7 mouse cellular contexts compared by ENCODE assay signal in the genomic region with DNA sequence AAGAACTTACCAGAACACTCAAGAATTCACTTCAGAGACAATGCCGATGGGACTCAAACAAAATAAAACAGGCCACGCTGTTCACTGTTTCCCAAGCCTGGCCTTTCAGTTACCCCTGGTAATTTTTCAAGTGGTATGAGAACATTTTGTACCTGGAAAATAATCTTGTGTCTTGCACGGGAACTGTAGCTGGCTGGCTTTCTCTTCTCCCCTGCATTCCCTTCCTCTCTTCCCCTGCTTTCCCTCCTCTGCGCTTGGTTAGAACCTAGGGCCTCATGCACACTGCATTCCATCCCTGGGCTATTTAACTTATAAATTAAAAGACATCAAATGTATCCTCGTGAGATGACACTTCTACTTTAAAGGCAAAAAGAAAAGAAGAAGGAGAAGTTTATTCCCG.
DNase-seq lines count a peak whose midpoint lies in the region; ATAC-seq and TF ChIP-seq lines count a peak whose summit lies in the region.

No protein-coding gene starts in this region.

- ATAC-seq in lung, postnatal 0 days = peak; percentile 31; the same call in 1 of the 2 replicates
- no peak for ATAC-seq in forebrain, embryonic 13.5 days
- ATAC-seq in limb, embryonic 14.5 days (ENCODE audit: low FRiP score, low read depth) = no peak
- ATAC-seq in stomach, embryonic 16.5 days (ENCODE audit: insufficient read depth, low FRiP score) = peak; percentile 42; the same call in 1 of the 2 replicates

- no peaks in the 10 kb centered on the region for H3K4me1 ChIP-seq in lung, postnatal 0 days (ENCODE audit: insufficient read depth, low read depth, low read length)
- peaks cover 15% of the 10 kb centered on the region for H3K4me1 ChIP-seq in forebrain, embryonic 13.5 days
- H3K4me1 ChIP-seq in limb, embryonic 14.5 days (ENCODE audit: control insufficient read depth, insufficient read depth, low read length) = no peaks in the 10 kb centered on the region
- H3K4me1 ChIP-seq in stomach, embryonic 16.5 days (ENCODE audit: control insufficient read depth, insufficient read depth, low read length) = peaks cover 4% of the 10 kb centered on the region; the same call in 1 of the 2 replicates

- peak overlapping the region; percentile 50 for H3K4me2 ChIP-seq in lung, postnatal 0 days (replicated peaks; ENCODE audit: low read depth, low read length)
- H3K4me2 ChIP-seq in forebrain, embryonic 13.5 days = peak overlapping the region; percentile 68
- H3K4me2 ChIP-seq in limb, embryonic 14.5 days (replicated peaks; ENCODE audit: low read depth, low read length, severe bottlenecking) = peak overlapping the region; percentile 58
- peak overlapping the region; percentile 74 for H3K4me2 ChIP-seq in stomach, embryonic 16.5 days (ENCODE audit: low read depth, low read length)

- no peak for TF ChIP-seq CTCF in lung, postnatal 0 days (IDR thresholded peaks at IDR 0.05)

- no peak overlapping the region for H3K27ac ChIP-seq in lung, postnatal 0 days (ENCODE audit: low read length)
- 0 out of 2 replicates have a peak overlapping the region, but pooled peaks have one; percentile 45 for H3K27ac ChIP-seq in forebrain, embryonic 13.5 days
- H3K27ac ChIP-seq in limb, embryonic 14.5 days (replicated peaks; ENCODE audit: low read depth, low read length) = 0 out of 2 replicates have a peak overlapping the region, but pooled peaks have one; percentile 44
- peak overlapping the region; percentile 80 for H3K27ac ChIP-seq in stomach, embryonic 16.5 days (ENCODE audit: low read length)

- no peak overlapping the region for H3K4me3 ChIP-seq in lung, postnatal 0 days (ENCODE audit: low read depth, low read length)
- H3K4me3 ChIP-seq in forebrain, embryonic 13.5 days = peak overlapping the region; percentile 39
- H3K4me3 ChIP-seq in limb, embryonic 14.5 days (replicated peaks; ENCODE audit: low read length) = peak overlapping the region; percentile 39
- peak overlapping the region; percentile 52 for H3K4me3 ChIP-seq in stomach, embryonic 16.5 days (replicated peaks; ENCODE audit: low read length)

- 34% methylated on average over 6 of the region's 6 CpGs for WGBS in lung, postnatal 0 days
- WGBS in forebrain, embryonic 13.5 days = 36% methylated on average over 6 of the region's 6 CpGs
- WGBS in limb, embryonic 14.5 days = 28% methylated on average over 6 of the region's 6 CpGs
- WGBS in stomach, embryonic 16.5 days = 22% methylated on average over 6 of the region's 6 CpGs

- H3K36me3 ChIP-seq in lung, postnatal 0 days (ENCODE audit: insufficient read depth, low read length) = no peaks in the 10 kb centered on the region
- no peaks in the 10 kb centered on the region for H3K36me3 ChIP-seq in forebrain, embryonic 13.5 days (ENCODE audit: poor library complexity, severe bottlenecking)
- no peaks in the 10 kb centered on the region for H3K36me3 ChIP-seq in limb, embryonic 14.5 days (ENCODE audit: control insufficient read depth, insufficient read depth, low read length)
- no peaks in the 10 kb centered on the region for H3K36me3 ChIP-seq in stomach, embryonic 16.5 days (ENCODE audit: control insufficient read depth, insufficient read depth, low read length)

- H3K27me3 ChIP-seq in lung, postnatal 0 days (replicated peaks; ENCODE audit: insufficient read depth, low read length) = no peaks in the 10 kb centered on the region
- peaks cover 58% of the 10 kb centered on the region for H3K27me3 ChIP-seq in forebrain, embryonic 13.5 days
- H3K27me3 ChIP-seq in limb, embryonic 14.5 days (ENCODE audit: control insufficient read depth, insufficient read depth, low read length) = no peaks in the 10 kb centered on the region
- no peaks in the 10 kb centered on the region for H3K27me3 ChIP-seq in stomach, embryonic 16.5 days (ENCODE audit: control insufficient read depth, insufficient read depth, low read length)

- no peak overlapping the region for H3K9ac ChIP-seq in lung, postnatal 0 days (replicated peaks; ENCODE audit: low read depth)
- peak overlapping the region; percentile 55; the same call in 1 of the 2 replicates for H3K9ac ChIP-seq in forebrain, embryonic 13.5 days
- H3K9ac ChIP-seq in limb, embryonic 14.5 days (ENCODE audit: low read depth, low read length, severe bottlenecking) = no peak overlapping the region; the same call in 1 of the 2 replicates
- peak overlapping the region; percentile 67 for H3K9ac ChIP-seq in stomach, embryonic 16.5 days (ENCODE audit: low read length)

- 0 out of 2 replicates have a peak, but pooled peaks have one; percentile 26 for TF ChIP-seq EP300 in lung, postnatal 0 days (IDR thresholded peaks at IDR 0.05)

- DNase-seq in lung, postnatal 0 days (ENCODE audit: low spot score) = peak; percentile 11
- no peak for DNase-seq in lung, postnatal 10 days
- no peak for DNase-seq in limb, embryonic 14.5 days (ENCODE audit: low spot score)
- DNase-seq in testis, postnatal 14 days (ENCODE audit: low spot score) = no peak
- DNase-seq in layer of hippocampus, postnatal 25 days (ENCODE audit: extremely low spot score in 1 of 2, low spot score in 1 of 2) = no peak

- no peak for TF ChIP-seq POLR2A in limb, embryonic 14.5 days (IDR thresholded peaks at IDR 0.05; ENCODE audit: borderline replicate concordance, extremely low read depth, insufficient read depth, insufficient read length)

- no peaks in the 10 kb centered on the region for H3K9me3 ChIP-seq in lung, postnatal 0 days (ENCODE audit: low read length)
- no peaks in the 10 kb centered on the region for H3K9me3 ChIP-seq in forebrain, embryonic 13.5 days (replicated peaks)
- no peaks in the 10 kb centered on the region for H3K9me3 ChIP-seq in limb, embryonic 14.5 days (ENCODE audit: control insufficient read depth, low read length)
- no peaks in the 10 kb centered on the region for H3K9me3 ChIP-seq in stomach, embryonic 16.5 days (replicated peaks; ENCODE audit: control insufficient read depth, low read length)

Comparison
In these comparisons a context has a peak if more than half of its experiments do, and no peak if none do; other contexts are left out.
1. ATAC-seq: peak in lung, postnatal 0 days (single experiment) and stomach, embryonic 16.5 days (single experiment); none in forebrain, embryonic 13.5 days (single experiment) and limb, embryonic 14.5 days (single experiment).
2. H3K9ac ChIP-seq: peak in forebrain, embryonic 13.5 days (single experiment) and stomach, embryonic 16.5 days (single experiment); none in lung, postnatal 0 days (single experiment) and limb, embryonic 14.5 days (single experiment).
3. Peak in every context shown above with its lines, with median percentiles within 50 percentile points of each other: H3K4me2 ChIP-seq.